Mouse (Mus musculus) CH12.LX (cell line): ENCODE measurements around the gene Capn2. TPM values are rescaled to one million over a fixed set of nuclear protein-coding genes. Genes with fewer than 3 reads are reported as not detected.

Experiments used
- DNase-seq: peaks from one replicate; pipeline ENCODE4 v3.0.0-alpha.2; 2013; ENCODE audit errors: extremely low read depth
- H3K27ac ChIP-seq: 2 replicates; pipeline ENCODE4 v1.5.1; 2012; ENCODE audit warnings: low read depth, mild to moderate bottlenecking, control low read depth, moderate library complexity; ENCODE audit not compliant: insufficient read depth
- H3K27me3 ChIP-seq: replicated peaks from 2 replicates; pipeline ENCODE3; 2012; ENCODE audit warnings: inconsistent platforms
- H3K36me3 ChIP-seq, 2 experiments: replicated peaks in 1 of 2; 2 replicates each; pipeline versions ENCODE3 to v1.6.1; 2012; ENCODE audit warnings: inconsistent platforms in 1 of 2, low read length in 1 of 2, mild to moderate bottlenecking in 1 of 2, mixed read lengths in 1 of 2, moderate library complexity in 1 of 2; ENCODE audit not compliant: control insufficient read depth in 1 of 2, insufficient read depth in 1 of 2
- H3K4me1 ChIP-seq, 2 experiments: 2 replicates each; pipeline ENCODE4 v1.6.1; 2012; ENCODE audit warnings: inconsistent platforms in 1 of 2, moderate library complexity in 1 of 2; ENCODE audit not compliant: insufficient read depth in 2 of 2, control insufficient read depth in 1 of 2
- H3K4me2 ChIP-seq: 2 replicates; pipeline ENCODE4 v1.6.1; 2012; ENCODE audit warnings: low read depth, mild to moderate bottlenecking, control low read depth; ENCODE audit not compliant: poor library complexity, insufficient read depth, severe bottlenecking
- H3K4me3 ChIP-seq, 3 experiments: fragments of 150-350 bp in 1 of 3; sonication (generic) in 1 of 3; replicated peaks in 1 of 3; 2 replicates each; pipeline versions ENCODE3 to v1.5.1; 2011 to 2012; ENCODE audit warnings: low read depth in 2 of 3, low read length in 2 of 3, mild to moderate bottlenecking in 2 of 3, moderate library complexity in 2 of 3, control low read depth in 1 of 3, improper control_type of control experiment in 1 of 3, inconsistent platforms in 1 of 3, mixed read lengths in 1 of 3; ENCODE audit not compliant: poor library complexity in 1 of 3
- H3K79me2 ChIP-seq: replicated peaks from 2 replicates; pipeline ENCODE4 v1.6.1; 2012; ENCODE audit warnings: mild to moderate bottlenecking, moderate library complexity; ENCODE audit not compliant: control insufficient read depth, poor library complexity, insufficient read depth, severe bottlenecking; ENCODE audit errors: extremely low read depth
- H3K9ac ChIP-seq: 2 replicates; pipeline ENCODE4 v1.6.1; 2012; ENCODE audit warnings: low read depth, mild to moderate bottlenecking, control low read depth, moderate library complexity; ENCODE audit not compliant: insufficient read depth
- H3K9me3 ChIP-seq: replicated peaks from 2 replicates; pipeline ENCODE3; 2012; ENCODE audit warnings: low read length, inconsistent platforms, mixed read lengths
- BHLHE40 ChIP-seq: IDR thresholded peaks from 2 replicates; pipeline ENCODE4 v1.6.1; 2011; ENCODE audit warnings: mild to moderate bottlenecking, low read depth, low read length, improper control_type of control experiment
- CHD1 ChIP-seq: IDR thresholded peaks from 2 replicates; pipeline ENCODE4 v1.6.1; 2012; ENCODE audit warnings: low read depth, low read length, improper control_type of control experiment, inconsistent platforms
- CHD2 ChIP-seq: IDR thresholded peaks from 2 replicates; pipeline ENCODE4 v1.6.1; 2011; ENCODE audit warnings: low read length, improper control_type of control experiment
- E2F4 ChIP-seq: IDR thresholded peaks from 2 replicates; pipeline ENCODE4 v1.6.1; 2011; ENCODE audit warnings: low read depth, low read length, improper control_type of control experiment; ENCODE audit not compliant: insufficient replicate concordance
- ELF1 ChIP-seq: IDR thresholded peaks from 2 replicates; pipeline ENCODE4 v1.6.1; 2014; ENCODE audit warnings: low read depth, mild to moderate bottlenecking, inconsistent platforms, low read length, improper control_type of control experiment
- EP300 ChIP-seq: IDR thresholded peaks from 2 replicates; pipeline ENCODE4 v1.6.1; 2011; ENCODE audit warnings: low read length, improper control_type of control experiment
- ETS1 ChIP-seq: conservative IDR thresholded peaks from 2 replicates; pipeline ENCODE4 v1.6.1; 2012; ENCODE audit warnings: low read depth, mild to moderate bottlenecking, inconsistent platforms, low read length, improper control_type of control experiment, moderate library complexity
- GABPA ChIP-seq: IDR thresholded peaks from 2 replicates; pipeline ENCODE4 v1.6.1; 2012; ENCODE audit warnings: low read depth, low read length, improper control_type of control experiment, inconsistent platforms; ENCODE audit not compliant: insufficient replicate concordance
- HCFC1 ChIP-seq: IDR thresholded peaks from 2 replicates; pipeline ENCODE4 v1.6.1; 2012; ENCODE audit warnings: low read depth, mild to moderate bottlenecking, inconsistent platforms, low read length, improper control_type of control experiment
- IRF4 ChIP-seq: IDR thresholded peaks from 2 replicates; pipeline ENCODE4 v1.6.1; 2014; ENCODE audit warnings: low read depth, mild to moderate bottlenecking, inconsistent platforms, low read length, improper control_type of control experiment
- JUND ChIP-seq: conservative IDR thresholded peaks from 2 replicates; pipeline ENCODE4 v1.6.1; 2011; ENCODE audit warnings: low read depth, low read length, improper control_type of control experiment
- MAFK ChIP-seq: IDR thresholded peaks from 2 replicates; pipeline ENCODE4 v1.6.1; 2011; ENCODE audit warnings: low read length, improper control_type of control experiment; ENCODE audit not compliant: insufficient replicate concordance
- MXI1 ChIP-seq: IDR thresholded peaks from 2 replicates; pipeline ENCODE4 v1.6.1; 2011; ENCODE audit warnings: mild to moderate bottlenecking, low read depth, low read length, improper control_type of control experiment
- MYC ChIP-seq: IDR thresholded peaks from 2 replicates; pipeline ENCODE4 v1.6.1; 2011; ENCODE audit warnings: low read depth, mild to moderate bottlenecking, improper control_type of control experiment, low read length
- NELFE ChIP-seq: IDR thresholded peaks from 2 replicates; pipeline ENCODE4 v1.6.1; 2011; ENCODE audit warnings: low read depth, low read length, improper control_type of control experiment
- POLR2A ChIP-seq: IDR thresholded peaks from 2 replicates; pipeline ENCODE4 v1.6.1; 2011; ENCODE audit warnings: low read depth, mild to moderate bottlenecking, improper control_type of control experiment, low read length
- POLR2AphosphoS2 ChIP-seq: IDR thresholded peaks from 2 replicates; pipeline ENCODE4 v1.6.1; 2011; ENCODE audit warnings: low read depth, low read length, improper control_type of control experiment
- RAD21 ChIP-seq: IDR thresholded peaks from 2 replicates; pipeline ENCODE4 v1.6.1; 2011; ENCODE audit warnings: low read depth, mild to moderate bottlenecking, low read length, improper control_type of control experiment, moderate library complexity
- RCOR1 ChIP-seq: conservative IDR thresholded peaks from 2 replicates; pipeline ENCODE4 v1.6.1; 2012; ENCODE audit warnings: low read depth, mild to moderate bottlenecking, inconsistent platforms, low read length, improper control_type of control experiment
- SIN3A ChIP-seq: IDR thresholded peaks from 2 replicates; pipeline ENCODE4 v1.6.1; 2012; ENCODE audit warnings: low read length, improper control_type of control experiment, inconsistent platforms
- TBP ChIP-seq: conservative IDR thresholded peaks from 2 replicates; pipeline ENCODE4 v1.6.1; 2011; ENCODE audit warnings: low read depth, low read length, improper control_type of control experiment
- UBTF ChIP-seq: IDR thresholded peaks from 2 replicates; pipeline ENCODE4 v1.6.1; 2012; ENCODE audit warnings: low read depth, mild to moderate bottlenecking, inconsistent platforms, low read length, improper control_type of control experiment, moderate library complexity
- USF1 ChIP-seq: IDR thresholded peaks from 2 replicates; pipeline ENCODE4 v1.6.1; 2014; ENCODE audit warnings: low read depth, mild to moderate bottlenecking, inconsistent platforms, low read length, improper control_type of control experiment
- ZC3H11A ChIP-seq: IDR thresholded peaks from 2 replicates; pipeline ENCODE4 v1.6.1; 2012; ENCODE audit warnings: low read depth, mild to moderate bottlenecking, inconsistent platforms, low read length, improper control_type of control experiment
- ZKSCAN1 ChIP-seq: IDR thresholded peaks from 2 replicates; pipeline ENCODE4 v1.6.1; 2012; ENCODE audit warnings: low read depth, inconsistent platforms, low read length, improper control_type of control experiment, borderline replicate concordance
- ZMIZ1 ChIP-seq: IDR thresholded peaks from 2 replicates; pipeline ENCODE4 v1.6.1; 2012; ENCODE audit warnings: low read depth, mild to moderate bottlenecking, inconsistent platforms, low read length, improper control_type of control experiment
- dilution Hi-C: fragments of 300-500 bp; cut with MboI; formaldehyde crosslinking; loops from 2 replicates; pipeline ENCODE4 v1.14.3; 2020; ENCODE audit warnings: low sequenced_read_pairs; ENCODE audit not compliant: extremely low pct_unique_long_range_greater_than_20kb, extremely low pct_ligation_motif_present
- in situ Hi-C: fragments of 300-500 bp; cut with MboI; formaldehyde crosslinking; loops from 3 replicates; pipeline ENCODE4 v1.14.3; 2019; ENCODE audit warnings: low sequenced_read_pairs, low pct_ligation_motif_present, low pct_unique_long_range_greater_than_20kb, mixed read lengths
- polyA plus RNA-seq: library from polyadenylated mRNA; unstranded; fragments of >175 nt; gene quantifications from 2 replicates; pipeline ENCODE4 v1.2.1, GENCODE M21; 2012; ENCODE audit warnings: low read depth; ENCODE audit not compliant: insufficient read length
- total RNA-seq, 2 experiments: library from RNA; depleted of rRNA; stranded (reverse); fragments of 300-350 nt in 1 of 2; fragments of >200 nt in 1 of 2; gene quantifications; 2 replicates each; pipeline ENCODE4 v1.2.3; 2012 to 2014

Gene Capn2
- total and polyA plus RNA-seq, 3 experiments: 10.9 to 28.1 (median 15.0) TPM

DNA sequence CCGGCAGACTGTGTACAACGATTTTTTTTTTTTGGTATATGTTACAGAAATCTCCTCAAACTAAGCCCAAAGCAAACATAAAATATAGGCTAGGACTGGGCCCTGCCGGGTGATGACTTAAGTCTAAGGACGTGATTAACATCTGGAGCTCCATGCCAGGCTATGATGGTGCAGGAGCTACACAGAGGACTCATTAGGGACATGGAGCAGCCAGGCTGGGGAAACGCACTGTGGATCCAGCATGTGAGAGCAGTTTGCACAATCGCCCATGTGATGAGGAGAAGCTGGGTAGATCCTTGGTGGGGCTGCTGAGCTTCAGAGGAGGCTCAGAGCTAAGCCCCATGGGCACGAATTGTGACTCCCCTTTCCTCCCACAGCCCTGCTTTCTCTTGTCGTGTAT, 33.4 kb upstream of the Capn2 start:
- no peaks in the 10 kb centered on the region for H3K36me3 ChIP-seq
- no peak for DNase-seq
- H3K9me3 ChIP-seq: no peaks in the 10 kb centered on the region
- no peak overlapping the region for H3K4me3 ChIP-seq
- dilution Hi-C loops: no loop called here
- no peak for TF ChIP-seq USF1
- no peak for TF ChIP-seq E2F4
- TF ChIP-seq BHLHE40: no peak
- in situ Hi-C loops: loop anchor here (25.0 kb wide), 2 partner anchors 237 to 712 kb away; no protein-coding TSS in a partner anchor
- no peak overlapping the region for H3K4me2 ChIP-seq
- no peaks in the 10 kb centered on the region for H3K4me1 ChIP-seq
- no peaks in the 10 kb centered on the region for H3K27me3 ChIP-seq
- no peaks in the 10 kb centered on the region for H3K79me2 ChIP-seq
- no peak overlapping the region for H3K9ac ChIP-seq
- no peak overlapping the region for H3K27ac ChIP-seq

- no peaks in the 10 kb centered on the region for H3K9me3 ChIP-seq
- no peak overlapping the region for H3K27ac ChIP-seq
- peaks cover 4 to 5% of the 10 kb centered on the region in 2 experiments; a peak in 2 of 4 replicates for H3K4me1 ChIP-seq
- dilution Hi-C loops: no loop called here
- TF ChIP-seq NELFE (no peak), IRF4 (no peak), JUND (no peak), RCOR1 (no peak), RAD21 (no peak), EP300 (no peak), TBP (no peak), E2F4 (no peak), ZC3H11A (no peak), ETS1 (no peak), POLR2AphosphoS2 (no peak), UBTF (no peak)
- no peaks in the 10 kb centered on the region for H3K79me2 ChIP-seq
- in situ Hi-C loops: loop anchor here (10.0 kb wide), 1 partner anchor 399 kb away; no protein-coding TSS in a partner anchor
- no peak for DNase-seq
- no peaks in the 10 kb centered on the region for H3K36me3 ChIP-seq
- H3K9ac ChIP-seq: no peak overlapping the region
- no peak overlapping the region for H3K4me3 ChIP-seq
- no peaks in the 10 kb centered on the region for H3K27me3 ChIP-seq
- no peak overlapping the region for H3K4me2 ChIP-seq
Measured at GRCm38 (mm10) chr1:182543906-182544305, 26.5 kb upstream of the Capn2 start.

DNA sequence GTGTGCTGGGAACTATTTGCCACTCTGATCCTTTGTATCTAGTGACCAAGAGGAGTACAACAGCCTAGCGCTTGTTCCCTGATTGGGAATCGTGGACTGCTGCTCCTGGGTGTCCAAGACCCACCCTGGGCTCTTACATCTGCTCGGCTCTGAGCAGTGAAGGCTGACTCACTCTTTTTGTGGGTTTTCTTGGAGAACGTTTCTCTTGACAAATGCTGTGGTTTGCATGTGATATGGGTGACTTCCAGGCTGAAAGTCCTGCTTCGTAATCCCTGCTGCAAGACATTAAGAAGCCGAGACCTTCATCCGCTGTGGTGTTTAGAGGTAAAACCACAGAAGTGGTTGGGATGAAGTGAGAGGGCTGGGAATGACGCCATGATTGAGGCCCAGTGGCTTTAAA, 25.7 kb upstream of the Capn2 start:
- DNase-seq: no peak
- TF ChIP-seq ZKSCAN1 (no peak), ELF1 (no peak), MAFK (no peak), MYC (no peak), POLR2A (no peak), CHD2 (no peak), CHD1 (no peak), MXI1 (no peak), RCOR1 (no peak), GABPA (no peak), HCFC1 (no peak), BHLHE40 (no peak), POLR2AphosphoS2 (no peak), UBTF (no peak), SIN3A (no peak), ZMIZ1 (no peak)
- TF ChIP-seq, all 38 proteins: peak for 0
- no peaks in the 10 kb centered on the region for H3K79me2 ChIP-seq
- H3K4me1 ChIP-seq: peaks cover 4 to 5% of the 10 kb centered on the region in 2 experiments; a peak in 2 of 4 replicates
- H3K4me3 ChIP-seq: no peak overlapping the region
- H3K36me3 ChIP-seq: no peaks in the 10 kb centered on the region
- H3K9ac ChIP-seq: no peak overlapping the region
- dilution Hi-C loops: no loop called here
- H3K27me3 ChIP-seq: no peaks in the 10 kb centered on the region
- no peak overlapping the region for H3K27ac ChIP-seq
- in situ Hi-C loops: loop anchor here (10.0 kb wide), 1 partner anchor 398 kb away; no protein-coding TSS in a partner anchor
- H3K9me3 ChIP-seq: no peaks in the 10 kb centered on the region
- H3K4me2 ChIP-seq: no peak overlapping the region
